Mouse (Mus musculus) ES-E14 (cell line): ENCODE results near the gene Klk14.

Experiments used
- CHD2 ChIP-seq: IDR thresholded peaks from 2 replicates; pipeline ENCODE4 v1.6.1; 2014; ENCODE audit warnings: mild to moderate bottlenecking, low read depth, low read length, inconsistent platforms
- ZNF384 ChIP-seq: IDR thresholded peaks from 2 replicates; pipeline ENCODE4 v1.6.1; 2012; ENCODE audit warnings: low read depth, low read length, inconsistent platforms

DNA sequence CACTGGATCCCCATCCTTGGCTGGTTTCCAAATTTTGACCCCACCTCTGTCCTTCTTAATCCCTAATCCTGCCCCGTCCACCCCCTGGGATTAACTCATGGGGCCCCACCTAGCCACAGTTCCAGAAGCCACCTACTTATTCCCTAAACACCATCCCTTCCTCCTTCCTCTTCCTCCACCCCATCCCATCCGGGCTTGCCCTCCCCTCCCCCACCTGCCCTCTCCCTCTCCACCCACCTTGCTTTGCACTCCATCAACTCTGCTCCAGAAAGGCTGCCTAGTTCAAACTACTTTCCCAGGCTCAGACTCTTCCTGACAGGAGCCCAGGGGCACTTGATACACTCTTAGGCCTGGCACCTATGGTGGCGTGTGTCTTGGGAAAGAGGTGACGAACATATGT is 22.0 kb downstream of the Klk14 start, which contains the start of gene Klk13:
- TF ChIP-seq CHD2: no peak
- TF ChIP-seq ZNF384: no peak
